Mouse (Mus musculus) cerebellum, adult 2 months (tissue): Measurements from ENCODE around the gene Astn2. TPM values are rescaled to one million over a fixed set of nuclear protein-coding genes. Genes with fewer than 3 reads are reported as not detected.

ENCODE experiments used
- DNase-seq, 2 experiments: peaks; one replicate each; pipeline ENCODE4 v3.0.0; 2021
- H3K27ac ChIP-seq: fragments of 200-500 bp; 2 replicates; pipeline ENCODE4 v1.5.1; 2012; ENCODE audit warnings: low read length, control low read depth, inconsistent platforms; ENCODE audit not compliant: insufficient read depth
- H3K27me3 ChIP-seq: fragments of 200-500 bp; 2 replicates; pipeline ENCODE4 v1.6.1; 2012; ENCODE audit warnings: inconsistent platforms, mild to moderate bottlenecking, low read length, moderate library complexity; ENCODE audit not compliant: control insufficient read depth, insufficient read depth
- H3K4me1 ChIP-seq: fragments of 200-500 bp; 2 replicates; pipeline ENCODE4 v1.6.1; 2011; ENCODE audit warnings: low read length; ENCODE audit not compliant: control insufficient read depth, insufficient read depth
- H3K4me3 ChIP-seq: fragments of 200-500 bp; replicated peaks from 2 replicates; pipeline ENCODE3; 2011; ENCODE audit warnings: mild to moderate bottlenecking, low read depth, low read length, control low read depth; ENCODE audit not compliant: insufficient read depth
- CTCF ChIP-seq: fragments of 200-500 bp; IDR thresholded peaks from 2 replicates; pipeline ENCODE4 v1.5.1; 2011; ENCODE audit warnings: low read depth, mild to moderate bottlenecking, control low read depth, low read length, moderate library complexity, borderline replicate concordance; ENCODE audit not compliant: insufficient read depth
- POLR2A ChIP-seq: fragments of 200-500 bp; IDR thresholded peaks from 2 replicates; pipeline ENCODE4 v1.6.1; 2011; ENCODE audit warnings: low read length, control low read depth, borderline replicate concordance; ENCODE audit not compliant: insufficient read depth
- WGBS: fragments of 180-500 bp; shearing (Covaris S2); methylation state at CpG from one replicate; pipeline ENCODE4 v1.1.7; 2018; 5-methylcytosine and 5-hydroxymethylcytosine counted together
- polyA plus RNA-seq: library from polyadenylated mRNA; depleted of rRNA; stranded (reverse); fragments of >200 nt; gene quantifications from 2 replicates; pipeline ENCODE4 v1.2.3, GENCODE M21; 2012

Astn2 gene
- polyA plus RNA-seq, 1 experiment = 56.9 TPM

- Histone ChIP-seq H3K4me3 (peak overlapping the region; percentile 62), H3K27me3 (no peaks in the 10 kb centered on the region), H3K4me1 (peaks cover 35% of the 10 kb centered on the region; the same call in 1 of the 2 replicates), H3K27ac (peak overlapping the region; percentile 73)
- WGBS = 10% methylated on average over 10 of the region's 10 CpGs
- peak; percentile 57 for DNase-seq
- no peak for TF ChIP-seq CTCF
- no peak for TF ChIP-seq POLR2A
These were observed 797.2 kb downstream of the Astn2 start for GRCm38 (mm10) chr4:65607184-65607631.

- DNase-seq = peak in 1 of 2 experiments; percentile 67
- no peaks in the 10 kb centered on the region for H3K27me3 ChIP-seq
- H3K27ac ChIP-seq = peak overlapping the region; percentile 57
- H3K4me1 ChIP-seq = peaks cover 21% of the 10 kb centered on the region; the same call in 1 of the 2 replicates
- TF ChIP-seq CTCF (no peak), POLR2A (no peak)
- WGBS = under 1% methylated on average over 21 of the region's 21 CpGs
- H3K4me3 ChIP-seq = peak overlapping the region; percentile 96
These were observed 799.2 kb downstream of the Astn2 start for GRCm38 (mm10) chr4:65605151-65605702.

GRCm38 (mm10) chr4:65604504-65605150, 799.8 kb downstream of the Astn2 start, which contains the start of gene Trim32:
TSS of gene Trim32 (plus strand) at chr4:65604986.
- Histone ChIP-seq H3K27ac (peak within 1 kb of the TSS; percentile 76), H3K4me1 (peaks cover 18% of the 10 kb centered on the region; the same call in 1 of the 2 replicates), H3K27me3 (no peaks in the 10 kb centered on the region), H3K4me3 (peak within 1 kb of the TSS; percentile 96)
- peak; percentile 98 to 100 for DNase-seq
- 2% methylated on average over 33 of the region's 33 CpGs for whole genome bisulfite sequencing
- TF ChIP-seq POLR2A (peak; percentile 91), CTCF (no peak)

GRCm38 (mm10) chr4:65594601-65595369, 809.6 kb downstream of the Astn2 start:
- no peaks in the 10 kb centered on the region for H3K27me3 ChIP-seq
- no peak for DNase-seq
- no peak overlapping the region for H3K4me3 ChIP-seq
- H3K27ac ChIP-seq = 0 out of 2 replicates have a peak overlapping the region, but pooled peaks have one; percentile 41
- TF ChIP-seq POLR2A (no peak), CTCF (no peak)
- peaks cover 4% of the 10 kb centered on the region for H3K4me1 ChIP-seq
- WGBS = 38% methylated on average over 5 of the region's 5 CpGs

GRCm38 (mm10) chr4:65589780-65590179, 814.6 kb downstream of the Astn2 start:
- Histone ChIP-seq H3K4me3 (no peak overlapping the region), H3K27ac (no peak overlapping the region), H3K4me1 (no peaks in the 10 kb centered on the region; the same call in 1 of the 2 replicates), H3K27me3 (no peaks in the 10 kb centered on the region)
- peak; percentile 53 to 68 for DNase-seq
- peak; percentile 70 for TF ChIP-seq CTCF
- no peak for TF ChIP-seq POLR2A

GRCm38 (mm10) chr4:65586947-65587346, 817.5 kb downstream of the Astn2 start:
- WGBS = 8% methylated on average over 5 of the region's 5 CpGs
- TF ChIP-seq POLR2A = no peak
- TF ChIP-seq CTCF = no peak
- no peaks in the 10 kb centered on the region for H3K27me3 ChIP-seq
- H3K4me3 ChIP-seq = no peak overlapping the region
- H3K4me1 ChIP-seq = no peaks in the 10 kb centered on the region; the same call in 1 of the 2 replicates
- peak; percentile 79 to 92 for DNase-seq
- 0 out of 2 replicates have a peak overlapping the region, but pooled peaks have one; percentile 1 for H3K27ac ChIP-seq

- no peak for DNase-seq
- Histone ChIP-seq H3K4me1 (no peaks in the 10 kb centered on the region), H3K27ac (no peak overlapping the region), H3K4me3 (no peak overlapping the region), H3K27me3 (no peaks in the 10 kb centered on the region)
- WGBS = 86% methylated on average over 1 of the region's 1 CpGs
- no peak for TF ChIP-seq CTCF
- no peak for TF ChIP-seq POLR2A
These were observed 824.2 kb downstream of the Astn2 start for GRCm38 (mm10) chr4:65580254-65580653.

- H3K4me1 ChIP-seq = no peaks in the 10 kb centered on the region
- WGBS = 37% methylated on average over 4 of the region's 4 CpGs
- no peak for TF ChIP-seq CTCF
- TF ChIP-seq POLR2A = no peak
- no peak for DNase-seq
- no peaks in the 10 kb centered on the region for H3K27me3 ChIP-seq
- H3K27ac ChIP-seq = no peak overlapping the region; the same call in 1 of the 2 replicates
- no peak overlapping the region for H3K4me3 ChIP-seq
These were observed 838.9 kb downstream of the Astn2 start for GRCm38 (mm10) chr4:65565493-65565892.
